Mouse (Mus musculus): ENCODE results near the gene Mcm2. TPM values are rescaled to one million over a fixed set of nuclear protein-coding genes. Genes with fewer than 3 reads are reported as not detected.
A peak's percentile ranks its signal among the peaks of the same experiment; 100 is the strongest.

Gene Mcm2
- polyA plus RNA-seq, 1 experiment, result 8.1 TPM

GRCm38 (mm10) chr6:88925640-88926205, 27.1 kb upstream of the Mcm2 start:
- no peak overlapping the region for H3K4me3 ChIP-seq (ENCODE audit: control insufficient read depth, low read depth, low read length)
- no peaks in the 10 kb centered on the region for H3K36me3 ChIP-seq (ENCODE audit: control insufficient read depth, insufficient read depth, low read length)
- H3K27me3 ChIP-seq (ENCODE audit: control insufficient read depth, insufficient read depth, low read length), result no peaks in the 10 kb centered on the region
- no peak for TF ChIP-seq CTCF (IDR thresholded peaks at IDR 0.05; ENCODE audit: control insufficient read depth, insufficient read depth, insufficient replicate concordance, low read depth, low read length)
- H3K4me1 ChIP-seq (ENCODE audit: control insufficient read depth, insufficient read depth, low read length), result peaks cover 8% of the 10 kb centered on the region
- no peak overlapping the region for H3K27ac ChIP-seq (ENCODE audit: control insufficient read depth, insufficient read depth, low read depth, low read length)

GRCm38 (mm10) chr6:88924502-88925275, 26.1 kb upstream of the Mcm2 start:
- no peaks in the 10 kb centered on the region for H3K36me3 ChIP-seq (ENCODE audit: control insufficient read depth, insufficient read depth, low read length)
- H3K4me3 ChIP-seq (ENCODE audit: control insufficient read depth, low read depth, low read length), result no peak overlapping the region
- peak overlapping the region; percentile 54; the same call in 1 of the 2 replicates for H3K27ac ChIP-seq (ENCODE audit: control insufficient read depth, insufficient read depth, low read depth, low read length)
- TF ChIP-seq CTCF (IDR thresholded peaks at IDR 0.05; ENCODE audit: control insufficient read depth, insufficient read depth, insufficient replicate concordance, low read depth, low read length), result no peak
- TF ChIP-seq POLR2A (IDR thresholded peaks at IDR 0.05; ENCODE audit: control insufficient read depth, low read depth, low read length), result no peak
- peaks cover 8% of the 10 kb centered on the region for H3K4me1 ChIP-seq (ENCODE audit: control insufficient read depth, insufficient read depth, low read length)
- no peaks in the 10 kb centered on the region for H3K27me3 ChIP-seq (ENCODE audit: control insufficient read depth, insufficient read depth, low read length)

- no peaks in the 10 kb centered on the region for H3K36me3 ChIP-seq (ENCODE audit: control insufficient read depth, insufficient read depth, low read length)
- no peak for TF ChIP-seq POLR2A (IDR thresholded peaks at IDR 0.05; ENCODE audit: control insufficient read depth, low read depth, low read length)
- TF ChIP-seq CTCF (IDR thresholded peaks at IDR 0.05; ENCODE audit: control insufficient read depth, insufficient read depth, insufficient replicate concordance, low read depth, low read length), result no peak
- H3K27me3 ChIP-seq (ENCODE audit: control insufficient read depth, insufficient read depth, low read length), result no peaks in the 10 kb centered on the region
- no peaks in the 10 kb centered on the region for H3K4me1 ChIP-seq (ENCODE audit: control insufficient read depth, insufficient read depth, low read length)
- H3K27ac ChIP-seq (ENCODE audit: control insufficient read depth, insufficient read depth, low read depth, low read length), result no peak overlapping the region
- no peak overlapping the region for H3K4me3 ChIP-seq (ENCODE audit: control insufficient read depth, low read depth, low read length)
These were observed 20.2 kb upstream of the Mcm2 start for GRCm38 (mm10) chr6:88918802-88919201.

GRCm38 (mm10) chr6:88916153-88916552, 17.6 kb upstream of the Mcm2 start:
- TF ChIP-seq CTCF (IDR thresholded peaks at IDR 0.05; ENCODE audit: control insufficient read depth, insufficient read depth, insufficient replicate concordance, low read depth, low read length) (peak; percentile 39; the same call in 1 of the 2 replicates), POLR2A (IDR thresholded peaks at IDR 0.05; ENCODE audit: control insufficient read depth, low read depth, low read length) (no peak)
- no peaks in the 10 kb centered on the region for H3K36me3 ChIP-seq (ENCODE audit: control insufficient read depth, insufficient read depth, low read length)
- H3K4me3 ChIP-seq (ENCODE audit: control insufficient read depth, low read depth, low read length), result no peak overlapping the region
- no peaks in the 10 kb centered on the region for H3K27me3 ChIP-seq (ENCODE audit: control insufficient read depth, insufficient read depth, low read length)
- no peak overlapping the region for H3K27ac ChIP-seq (ENCODE audit: control insufficient read depth, insufficient read depth, low read depth, low read length)
- H3K4me1 ChIP-seq (ENCODE audit: control insufficient read depth, insufficient read depth, low read length), result no peaks in the 10 kb centered on the region

GRCm38 (mm10) chr6:88915510-88915909, 16.9 kb upstream of the Mcm2 start:
- no peak for TF ChIP-seq CTCF (IDR thresholded peaks at IDR 0.05; ENCODE audit: control insufficient read depth, insufficient read depth, insufficient replicate concordance, low read depth, low read length)
- TF ChIP-seq POLR2A (IDR thresholded peaks at IDR 0.05; ENCODE audit: control insufficient read depth, low read depth, low read length), result no peak
- Histone ChIP-seq H3K27me3 (ENCODE audit: control insufficient read depth, insufficient read depth, low read length) (no peaks in the 10 kb centered on the region), H3K36me3 (ENCODE audit: control insufficient read depth, insufficient read depth, low read length) (no peaks in the 10 kb centered on the region), H3K27ac (ENCODE audit: control insufficient read depth, insufficient read depth, low read depth, low read length) (no peak overlapping the region), H3K4me3 (ENCODE audit: control insufficient read depth, low read depth, low read length) (no peak overlapping the region), H3K4me1 (ENCODE audit: control insufficient read depth, insufficient read depth, low read length) (no peaks in the 10 kb centered on the region)

- TF ChIP-seq POLR2A (IDR thresholded peaks at IDR 0.05; ENCODE audit: control insufficient read depth, low read depth, low read length), result no peak
- no peak for TF ChIP-seq CTCF (IDR thresholded peaks at IDR 0.05; ENCODE audit: control insufficient read depth, insufficient read depth, insufficient replicate concordance, low read depth, low read length)
- Histone ChIP-seq H3K4me3 (ENCODE audit: control insufficient read depth, low read depth, low read length) (no peak overlapping the region), H3K27me3 (ENCODE audit: control insufficient read depth, insufficient read depth, low read length) (no peaks in the 10 kb centered on the region), H3K27ac (ENCODE audit: control insufficient read depth, insufficient read depth, low read depth, low read length) (no peak overlapping the region), H3K4me1 (ENCODE audit: control insufficient read depth, insufficient read depth, low read length) (no peaks in the 10 kb centered on the region), H3K36me3 (ENCODE audit: control insufficient read depth, insufficient read depth, low read length) (no peaks in the 10 kb centered on the region)
These were observed 16.2 kb upstream of the Mcm2 start for GRCm38 (mm10) chr6:88914799-88915198.

GRCm38 (mm10) chr6:88913440-88913839, 14.9 kb upstream of the Mcm2 start:
- H3K4me1 ChIP-seq (ENCODE audit: control insufficient read depth, insufficient read depth, low read length), result no peaks in the 10 kb centered on the region
- TF ChIP-seq POLR2A (IDR thresholded peaks at IDR 0.05; ENCODE audit: control insufficient read depth, low read depth, low read length) (no peak), CTCF (IDR thresholded peaks at IDR 0.05; ENCODE audit: control insufficient read depth, insufficient read depth, insufficient replicate concordance, low read depth, low read length) (no peak)
- H3K36me3 ChIP-seq (ENCODE audit: control insufficient read depth, insufficient read depth, low read length), result no peaks in the 10 kb centered on the region
- no peak overlapping the region for H3K4me3 ChIP-seq (ENCODE audit: control insufficient read depth, low read depth, low read length)
- H3K27ac ChIP-seq (ENCODE audit: control insufficient read depth, insufficient read depth, low read depth, low read length), result no peak overlapping the region
- no peaks in the 10 kb centered on the region for H3K27me3 ChIP-seq (ENCODE audit: control insufficient read depth, insufficient read depth, low read length)

Data from testis, adult 2 months (tissue).